Mouse (Mus musculus): ENCODE measurements around the gene Rnf41. TPM values are rescaled to one million over a fixed set of nuclear protein-coding genes. Genes with fewer than 3 reads are reported as not detected.

Gene Rnf41
- polyA plus RNA-seq, 1 experiment from 2014 or later = 44.2 TPM

DNA sequence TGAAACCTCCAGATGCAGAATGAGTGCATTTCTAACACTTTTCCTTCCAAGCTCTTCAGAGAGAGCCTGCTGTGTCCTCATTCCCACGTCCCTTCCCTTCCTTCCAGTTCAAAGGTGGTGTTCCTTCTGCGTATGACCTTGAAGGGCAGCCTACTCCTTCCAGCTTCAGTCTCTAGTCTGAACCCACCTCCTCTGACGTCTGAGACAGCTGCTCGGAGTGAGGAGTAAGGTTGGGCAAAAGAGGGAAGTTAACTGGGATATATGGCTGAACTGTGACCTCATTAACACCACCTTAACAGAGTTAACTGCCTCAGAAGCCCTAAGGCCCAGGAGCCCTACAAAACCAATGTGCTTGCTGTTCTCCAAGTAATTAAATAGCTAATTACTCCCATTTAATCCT lies 40.9 kb upstream of the Rnf41 start:
- no peak overlapping the region for H3K4me3 ChIP-seq (ENCODE audit: low read depth, low read length)
- no peak overlapping the region for H3K9ac ChIP-seq (ENCODE audit: low read depth, low read length)
- H3K4me1 ChIP-seq (replicated peaks; ENCODE audit: control insufficient read depth, insufficient read depth, low read length) = peaks cover 12% of the 10 kb centered on the region
- H3K36me3 ChIP-seq (ENCODE audit: control insufficient read depth, insufficient read depth, low read length) = no peaks in the 10 kb centered on the region
- no peaks in the 10 kb centered on the region for H3K9me3 ChIP-seq (ENCODE audit: control insufficient read depth, low read length)
- DNase-seq (ENCODE audit: low spot score) (no peak), ATAC-seq (ENCODE audit: low FRiP score) (no peak)
- H3K4me2 ChIP-seq (replicated peaks; ENCODE audit: low read depth, low read length) = no peak overlapping the region
- no peaks in the 10 kb centered on the region for H3K27me3 ChIP-seq (ENCODE audit: control insufficient read depth, insufficient read depth, low read length)
- H3K27ac ChIP-seq (ENCODE audit: low read depth, low read length) = no peak overlapping the region
- 63% methylated on average over 4 of the region's 4 CpGs for WGBS

DNA sequence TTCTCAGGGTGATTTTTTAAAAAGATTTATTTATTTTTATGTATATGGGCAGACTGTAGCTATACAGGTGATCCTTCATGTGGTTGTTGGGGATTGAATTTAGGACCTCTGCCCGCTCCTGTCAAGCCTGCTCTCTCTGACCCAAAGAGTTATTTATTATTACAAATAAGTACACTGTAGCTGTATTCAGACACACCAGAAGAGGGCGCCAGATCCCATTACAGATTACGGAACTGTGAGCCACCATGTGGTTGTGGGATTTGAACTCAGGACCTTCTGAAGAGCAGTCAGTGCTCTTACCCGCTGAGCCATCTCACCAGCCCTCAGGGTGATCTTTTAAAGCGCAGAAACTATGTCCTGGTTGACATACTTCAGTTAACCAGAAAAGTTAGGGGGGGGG lies 39.3 kb upstream of the Rnf41 start:
- 77% methylated on average over 5 of the region's 5 CpGs for WGBS
- H3K27me3 ChIP-seq (ENCODE audit: control insufficient read depth, insufficient read depth, low read length) = no peaks in the 10 kb centered on the region
- no peak overlapping the region for H3K27ac ChIP-seq (ENCODE audit: low read depth, low read length)
- H3K9me3 ChIP-seq (ENCODE audit: control insufficient read depth, low read length) = no peaks in the 10 kb centered on the region
- DNase-seq (ENCODE audit: low spot score) (no peak), ATAC-seq (ENCODE audit: low FRiP score) (no peak)
- H3K4me1 ChIP-seq (replicated peaks; ENCODE audit: control insufficient read depth, insufficient read depth, low read length) = peaks cover 12% of the 10 kb centered on the region
- no peak overlapping the region for H3K4me3 ChIP-seq (ENCODE audit: low read depth, low read length)
- H3K9ac ChIP-seq (ENCODE audit: low read depth, low read length) = no peak overlapping the region
- H3K36me3 ChIP-seq (ENCODE audit: control insufficient read depth, insufficient read depth, low read length) = no peaks in the 10 kb centered on the region
- no peak overlapping the region for H3K4me2 ChIP-seq (replicated peaks; ENCODE audit: low read depth, low read length)

DNA sequence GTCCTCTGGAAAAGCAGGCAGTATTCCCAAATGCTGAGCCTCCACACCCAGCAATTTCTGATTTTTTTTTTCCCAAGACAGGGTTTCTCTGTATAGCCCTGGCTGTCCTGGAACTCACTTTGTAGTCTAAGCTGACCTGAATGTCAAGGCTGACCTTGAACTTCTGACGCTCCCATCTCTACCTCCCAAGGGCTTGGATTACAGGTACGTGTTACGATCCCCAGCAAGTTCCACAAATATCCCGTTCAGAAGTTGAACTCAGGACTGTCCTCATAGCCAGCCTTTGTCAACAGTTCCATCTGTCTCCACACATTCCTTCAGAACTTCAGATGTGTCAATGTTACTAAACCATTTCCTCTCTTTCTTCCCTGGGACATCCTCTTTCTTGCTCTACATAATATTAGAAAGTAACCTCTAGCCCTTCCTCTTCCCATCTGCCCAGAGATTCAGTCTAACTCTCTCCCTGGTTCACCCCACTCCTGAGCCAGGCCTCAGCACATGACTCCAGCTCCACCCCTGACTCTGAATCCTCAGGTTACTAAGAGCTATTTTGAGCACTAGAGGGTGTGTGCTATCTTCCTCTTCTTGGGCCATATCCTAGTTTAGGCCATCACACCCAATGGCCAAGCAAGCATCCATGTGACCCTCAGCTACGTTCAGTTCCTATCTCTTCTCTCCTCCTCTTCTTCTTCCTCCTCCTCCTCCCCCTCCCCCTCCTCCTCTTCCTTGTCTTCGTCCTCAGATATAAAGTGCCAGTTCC lies 38.3 kb upstream of the Rnf41 start:
- Histone ChIP-seq H3K9me3 (ENCODE audit: control insufficient read depth, low read length) (no peaks in the 10 kb centered on the region), H3K36me3 (ENCODE audit: control insufficient read depth, insufficient read depth, low read length) (no peaks in the 10 kb centered on the region), H3K4me2 (replicated peaks; ENCODE audit: low read depth, low read length) (no peak overlapping the region), H3K9ac (ENCODE audit: low read depth, low read length) (no peak overlapping the region), H3K27ac (ENCODE audit: low read depth, low read length) (no peak overlapping the region), H3K4me3 (ENCODE audit: low read depth, low read length) (no peak overlapping the region), H3K4me1 (replicated peaks; ENCODE audit: control insufficient read depth, insufficient read depth, low read length) (peaks cover 4% of the 10 kb centered on the region), H3K27me3 (ENCODE audit: control insufficient read depth, insufficient read depth, low read length) (no peaks in the 10 kb centered on the region)
- no peak for ATAC-seq (ENCODE audit: low FRiP score)
- 83% methylated on average over 6 of the region's 6 CpGs for WGBS
- DNase-seq (ENCODE audit: low spot score) = no peak

DNA sequence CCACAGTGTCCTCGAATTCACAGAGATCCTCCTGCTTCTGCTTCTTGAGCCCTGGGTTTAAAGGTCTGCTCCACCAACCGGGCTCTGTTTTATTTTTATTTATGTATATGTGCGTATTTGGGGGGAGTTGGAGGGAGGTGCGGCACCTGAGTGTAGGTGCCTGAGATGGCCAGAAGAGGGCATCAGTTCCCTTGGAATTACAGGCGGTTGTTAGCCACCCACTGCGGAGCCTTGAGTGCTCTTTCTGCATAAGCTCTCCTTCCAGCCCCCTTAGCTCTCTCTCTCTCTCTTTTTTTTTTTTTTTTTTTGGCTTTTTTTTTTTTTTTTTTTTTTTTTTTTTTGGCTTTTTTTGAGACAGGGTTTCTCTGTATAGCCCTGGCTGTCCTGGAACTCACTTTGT lies 37.1 kb upstream of the Rnf41 start:
- Histone ChIP-seq H3K9ac (ENCODE audit: low read depth, low read length) (no peak overlapping the region), H3K4me2 (replicated peaks; ENCODE audit: low read depth, low read length) (no peak overlapping the region), H3K4me1 (replicated peaks; ENCODE audit: control insufficient read depth, insufficient read depth, low read length) (peaks cover 4% of the 10 kb centered on the region), H3K4me3 (ENCODE audit: low read depth, low read length) (no peak overlapping the region), H3K36me3 (ENCODE audit: control insufficient read depth, insufficient read depth, low read length) (peaks cover 3% of the 10 kb centered on the region; the same call in 1 of the 2 replicates), H3K9me3 (ENCODE audit: control insufficient read depth, low read length) (no peaks in the 10 kb centered on the region), H3K27me3 (ENCODE audit: control insufficient read depth, insufficient read depth, low read length) (no peaks in the 10 kb centered on the region), H3K27ac (ENCODE audit: low read depth, low read length) (no peak overlapping the region)
- no peak for ATAC-seq (ENCODE audit: low FRiP score)
- 85% methylated on average over 6 of the region's 6 CpGs for WGBS
- DNase-seq (ENCODE audit: low spot score) = no peak

DNA sequence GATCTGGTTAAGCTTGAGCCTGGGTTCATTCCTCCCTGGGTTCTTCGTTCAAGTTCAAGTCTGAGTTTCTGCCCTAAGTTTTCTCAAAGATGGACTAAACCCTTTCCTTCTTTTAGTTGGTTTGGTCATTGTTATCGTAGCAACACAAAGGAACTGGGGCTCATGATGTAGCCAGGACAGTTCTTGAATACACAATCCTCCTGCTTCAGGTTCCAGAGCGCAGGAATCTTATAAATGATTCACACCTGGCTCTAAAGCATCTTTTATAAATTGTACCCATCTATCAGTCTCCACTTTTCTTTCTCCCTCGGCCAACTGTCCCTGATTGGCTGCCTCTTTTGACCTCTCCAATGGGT lies 35.4 kb upstream of the Rnf41 start:
- Histone ChIP-seq H3K4me3 (ENCODE audit: low read depth, low read length) (peak overlapping the region; percentile 99), H3K27ac (ENCODE audit: low read depth, low read length) (peak overlapping the region; percentile 90), H3K9ac (ENCODE audit: low read depth, low read length) (peak overlapping the region; percentile 97), H3K4me2 (replicated peaks; ENCODE audit: low read depth, low read length) (peak overlapping the region; percentile 81), H3K36me3 (ENCODE audit: control insufficient read depth, insufficient read depth, low read length) (peaks cover 4% of the 10 kb centered on the region; the same call in 1 of the 2 replicates), H3K27me3 (ENCODE audit: control insufficient read depth, insufficient read depth, low read length) (no peaks in the 10 kb centered on the region), H3K9me3 (ENCODE audit: control insufficient read depth, low read length) (no peaks in the 10 kb centered on the region), H3K4me1 (replicated peaks; ENCODE audit: control insufficient read depth, insufficient read depth, low read length) (peaks cover 2% of the 10 kb centered on the region; the same call in 1 of the 2 replicates)
- DNase-seq (ENCODE audit: low spot score) = no peak
- 45% methylated on average over 4 of the region's 4 CpGs for WGBS
- ATAC-seq (ENCODE audit: low FRiP score) = no peak

DNA sequence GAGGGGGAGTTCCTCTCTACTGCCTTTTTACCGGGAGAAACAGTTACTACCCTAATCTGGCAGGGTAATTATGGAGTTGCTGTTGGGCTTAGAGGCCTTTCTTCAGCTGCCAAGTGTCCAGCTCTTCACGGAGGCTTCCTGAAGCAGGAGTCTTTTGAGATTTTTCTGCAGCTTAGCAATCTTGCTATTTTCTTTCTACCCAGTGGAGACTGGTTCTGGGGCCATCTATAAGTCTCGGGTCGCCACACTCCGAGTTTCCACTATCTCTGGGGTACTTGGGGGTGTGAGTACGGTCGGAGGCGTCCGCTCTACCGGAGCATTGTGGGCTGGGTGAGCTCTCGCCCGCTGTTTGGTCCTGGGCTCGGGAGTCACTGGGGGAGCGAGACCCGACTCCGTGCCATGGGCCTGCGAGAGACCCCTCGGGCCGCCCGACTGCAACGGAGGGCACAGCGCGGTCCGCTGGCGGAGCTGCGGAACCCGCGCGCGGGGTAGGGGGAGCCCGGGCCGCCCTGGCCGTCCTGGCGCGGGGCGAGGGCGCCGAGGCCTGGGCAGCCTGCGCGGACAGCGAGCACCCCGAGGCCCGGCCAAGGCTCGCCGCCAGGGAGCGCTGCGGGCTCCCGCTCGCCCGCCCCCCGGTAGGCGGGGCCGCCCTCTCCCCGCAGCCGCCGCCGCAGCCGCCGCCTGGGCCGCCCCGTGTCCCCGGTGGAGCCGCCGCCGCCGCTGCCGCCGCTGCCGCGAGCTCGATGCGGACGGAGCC lies 34.8 kb upstream of the Rnf41 start, which contains the start of gene Ankrd52:
TSS of gene Ankrd52 (plus strand) at position 661 of the 757 bp plus-strand sequence.
- peaks cover 2% of the 10 kb centered on the region; the same call in 1 of the 2 replicates for H3K4me1 ChIP-seq (replicated peaks; ENCODE audit: control insufficient read depth, insufficient read depth, low read length)
- 0% methylated on average over 47 of the region's 73 CpGs for WGBS
- ATAC-seq (ENCODE audit: low FRiP score) (peak; percentile 93), DNase-seq (ENCODE audit: low spot score) (peak; percentile 89)
- no peaks in the 10 kb centered on the region for H3K27me3 ChIP-seq (ENCODE audit: control insufficient read depth, insufficient read depth, low read length)
- peaks cover 4% of the 10 kb centered on the region; the same call in 1 of the 2 replicates for H3K36me3 ChIP-seq (ENCODE audit: control insufficient read depth, insufficient read depth, low read length)
- H3K9ac ChIP-seq (ENCODE audit: low read depth, low read length) = peak within 1 kb of the TSS; percentile 97
- H3K4me2 ChIP-seq (replicated peaks; ENCODE audit: low read depth, low read length) = peak within 1 kb of the TSS; percentile 81
- no peaks in the 10 kb centered on the region for H3K9me3 ChIP-seq (ENCODE audit: control insufficient read depth, low read length)
- peak within 1 kb of the TSS; percentile 90 for H3K27ac ChIP-seq (ENCODE audit: low read depth, low read length)
- peak within 1 kb of the TSS; percentile 99 for H3K4me3 ChIP-seq (ENCODE audit: low read depth, low read length)

DNA sequence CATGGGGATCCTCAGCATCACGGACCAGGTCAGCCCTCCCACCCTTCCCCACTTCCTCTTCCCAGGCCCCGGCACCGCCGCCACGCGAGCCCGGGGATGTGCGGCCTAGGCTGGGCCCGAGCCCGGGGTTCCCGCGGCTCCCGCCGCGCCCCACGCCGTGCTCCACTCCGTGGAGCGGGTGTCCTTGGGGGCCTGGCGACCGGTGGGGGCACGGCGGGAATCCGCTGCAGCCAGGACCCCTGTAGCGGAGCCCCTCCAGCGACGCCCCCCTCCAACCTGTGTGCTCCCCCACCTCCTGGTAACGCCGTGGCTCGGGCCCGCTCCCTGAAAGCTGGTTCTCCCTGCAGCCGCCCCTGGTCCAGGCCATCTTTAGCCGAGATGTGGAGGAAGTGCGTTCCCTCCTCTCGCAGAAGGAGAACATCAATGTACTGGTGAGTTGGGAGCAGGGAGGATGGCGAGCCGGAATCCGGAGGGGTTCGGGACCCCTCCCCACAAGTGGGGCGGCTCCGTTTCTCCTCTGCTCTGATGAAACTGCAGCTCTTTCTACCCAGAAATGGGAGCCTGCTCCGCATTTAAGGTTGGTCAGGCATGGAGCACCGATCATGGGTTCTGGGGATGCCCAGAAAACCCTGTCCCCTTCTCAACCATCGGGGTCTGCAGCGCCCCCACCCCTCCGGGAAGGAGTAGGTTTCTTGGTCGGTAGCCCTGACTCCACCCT lies 34.1 kb upstream of the Rnf41 start:
- H3K4me3 ChIP-seq (ENCODE audit: low read depth, low read length) = peak overlapping the region; percentile 99
- ATAC-seq (ENCODE audit: low FRiP score) = peak; percentile 72

DNA sequence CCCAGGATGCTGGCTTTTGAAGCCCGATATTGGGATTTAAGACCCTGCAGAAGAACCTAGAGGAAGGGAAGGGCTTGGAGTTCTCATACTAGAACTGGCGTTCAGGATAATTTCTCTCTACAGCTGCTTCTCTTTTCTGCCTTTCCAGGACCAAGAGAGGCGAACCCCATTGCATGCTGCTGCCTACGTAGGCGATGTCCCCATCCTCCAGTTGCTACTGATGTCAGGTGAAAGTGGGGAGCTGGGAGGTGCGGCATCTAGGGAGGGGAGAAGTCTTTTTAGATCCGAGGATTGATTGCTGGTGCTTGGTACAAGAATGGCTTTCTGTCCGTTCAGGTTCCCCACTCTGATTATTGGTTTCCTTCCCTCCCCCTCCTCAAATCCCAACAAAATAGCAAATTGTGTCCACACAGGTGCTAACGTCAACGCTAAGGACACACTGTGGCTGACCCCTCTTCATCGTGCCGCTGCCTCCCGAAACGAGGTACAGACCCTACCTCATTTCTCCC lies 33.5 kb upstream of the Rnf41 start:
- Histone ChIP-seq H3K9ac (ENCODE audit: low read depth, low read length) (peak overlapping the region; percentile 97), H3K27me3 (ENCODE audit: control insufficient read depth, insufficient read depth, low read length) (no peaks in the 10 kb centered on the region), H3K27ac (ENCODE audit: low read depth, low read length) (peak overlapping the region; percentile 90), H3K36me3 (ENCODE audit: control insufficient read depth, insufficient read depth, low read length) (peaks cover 12% of the 10 kb centered on the region), H3K9me3 (ENCODE audit: control insufficient read depth, low read length) (no peaks in the 10 kb centered on the region), H3K4me1 (replicated peaks; ENCODE audit: control insufficient read depth, insufficient read depth, low read length) (peaks cover 2% of the 10 kb centered on the region; the same call in 1 of the 2 replicates), H3K4me3 (ENCODE audit: low read depth, low read length) (peak overlapping the region; percentile 99), H3K4me2 (replicated peaks; ENCODE audit: low read depth, low read length) (peak overlapping the region; percentile 81)
- no peak for ATAC-seq (ENCODE audit: low FRiP score)
- no peak for DNase-seq (ENCODE audit: low spot score)
- 56% methylated on average over 14 of the region's 14 CpGs for WGBS

More for the DNA sequence above, 34.1 kb upstream of the Rnf41 start:
- Histone ChIP-seq H3K36me3 (ENCODE audit: control insufficient read depth, insufficient read depth, low read length) (peaks cover 8% of the 10 kb centered on the region; the same call in 1 of the 2 replicates), H3K4me2 (replicated peaks; ENCODE audit: low read depth, low read length) (peak overlapping the region; percentile 81), H3K27ac (ENCODE audit: low read depth, low read length) (peak overlapping the region; percentile 90), H3K9me3 (ENCODE audit: control insufficient read depth, low read length) (no peaks in the 10 kb centered on the region), H3K4me1 (replicated peaks; ENCODE audit: control insufficient read depth, insufficient read depth, low read length) (peaks cover 2% of the 10 kb centered on the region; the same call in 1 of the 2 replicates), H3K27me3 (ENCODE audit: control insufficient read depth, insufficient read depth, low read length) (no peaks in the 10 kb centered on the region), H3K9ac (ENCODE audit: low read depth, low read length) (peak overlapping the region; percentile 97)
- peak; percentile 76 for DNase-seq (ENCODE audit: low spot score)
- WGBS = under 1% methylated on average over 44 of the region's 47 CpGs

Data from hindbrain, embryonic 11.5 days (tissue).